Mouse (Mus musculus): ENCODE measurements at regions not wholly inside any gene's neighbourhood (a gene's known extent, or its start where the extent isn't known, plus 50 kb on each side); places are given as distances from the start of the nearest gene placed in this dataset.

DNA sequence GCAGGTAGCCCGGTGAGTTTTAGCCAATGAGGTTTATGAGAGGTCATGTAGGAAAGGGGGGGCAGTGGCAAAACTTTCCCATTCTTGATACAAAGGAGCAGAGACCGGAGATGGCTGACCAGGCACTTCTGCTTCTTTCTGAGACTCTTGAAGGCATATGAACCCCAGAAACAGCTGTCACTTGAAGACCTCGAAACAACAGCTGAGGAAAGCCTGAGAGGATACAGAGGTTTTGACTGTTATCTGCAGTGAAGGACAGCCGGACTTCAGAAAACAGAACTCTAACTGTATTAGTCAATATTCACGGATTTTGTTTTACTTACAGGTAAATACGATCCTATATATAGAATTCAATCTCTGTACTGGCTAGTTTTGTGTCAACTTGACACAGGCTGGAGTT lies 50.0 kb upstream of the Tiparp start:
- DNase-seq: no peak

DNA sequence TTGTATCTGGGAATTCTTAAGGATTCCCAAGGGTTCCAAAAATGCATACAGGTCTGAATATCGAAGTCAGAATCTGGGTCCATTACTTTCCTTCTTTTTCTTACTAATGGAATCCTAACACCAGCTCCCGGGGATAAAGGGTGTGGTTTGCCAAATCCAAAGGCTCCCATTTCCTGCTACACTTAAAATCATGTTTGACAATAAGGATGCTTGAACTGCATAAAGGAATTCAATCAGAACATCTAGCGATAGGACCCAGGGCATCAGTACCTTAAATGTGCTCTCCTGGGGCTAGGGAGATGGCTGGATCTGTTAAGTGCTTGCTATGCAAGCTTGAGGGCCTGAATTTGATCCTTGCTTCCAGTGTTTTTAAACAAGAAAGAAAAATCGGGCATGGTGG lies 51.1 kb upstream of the Tiparp start:
- DNase-seq: no peak

DNA sequence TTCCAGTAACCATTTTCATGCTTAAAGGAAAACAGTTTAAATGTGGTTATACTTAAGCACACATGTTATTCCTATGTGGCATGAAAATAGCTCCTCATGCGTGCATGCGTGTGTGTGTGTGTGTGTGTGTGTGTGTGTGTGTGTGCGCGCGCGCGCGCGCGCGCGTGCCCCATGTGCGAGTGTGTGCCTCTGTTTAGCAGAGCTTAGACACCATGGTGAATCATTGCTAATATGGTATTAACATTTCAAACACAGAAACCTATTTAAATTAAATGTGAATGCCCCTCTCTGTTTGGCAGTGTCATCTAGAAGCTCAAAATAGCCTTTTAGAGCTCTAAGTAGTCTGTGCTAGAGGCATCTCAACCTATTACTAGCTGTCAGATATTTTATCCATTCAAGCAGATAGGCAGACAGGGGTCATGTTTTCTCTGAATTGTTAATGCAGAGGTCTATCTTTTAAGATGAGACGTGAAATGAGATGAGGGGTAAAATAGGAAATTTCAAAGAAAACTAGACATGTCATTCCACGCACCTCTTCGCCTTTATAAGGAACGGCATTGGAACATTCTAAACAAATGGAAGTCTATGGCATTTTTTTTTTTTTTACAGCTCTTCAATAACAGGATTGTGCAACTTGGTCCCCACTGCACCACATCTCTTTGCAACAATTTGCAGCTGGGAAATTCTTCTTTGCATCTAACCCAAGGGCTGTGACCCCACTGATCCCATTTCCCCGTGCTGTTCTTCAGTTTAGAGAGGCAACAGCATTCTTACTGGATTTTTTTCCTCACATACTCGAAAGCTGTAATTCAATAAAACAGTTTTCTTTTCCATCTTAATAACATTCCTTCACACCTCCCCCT lies 51.9 kb upstream of the Tiparp start:
- DNase-seq: no peak

DNA sequence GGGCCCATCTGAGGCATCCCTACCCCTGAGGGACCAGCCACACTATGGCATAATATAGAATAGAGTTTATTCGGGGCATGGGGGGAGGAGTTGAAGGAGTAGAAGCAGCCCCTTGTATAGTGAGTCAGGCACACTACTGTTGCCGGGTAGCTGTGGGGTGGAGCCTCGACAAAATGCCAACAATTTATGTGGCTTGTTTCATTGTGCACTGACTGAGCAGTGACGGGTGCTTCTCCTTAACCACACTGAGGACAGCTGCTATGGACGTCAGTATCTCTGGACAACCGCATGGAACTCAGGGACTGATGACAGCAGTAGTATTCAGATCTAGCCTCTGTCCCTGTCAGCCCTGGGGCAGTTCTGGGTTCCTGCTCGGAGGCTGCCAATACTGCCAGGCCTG lies 53.6 kb upstream of the Tiparp start:
- DNase-seq: no peak

- DNase-seq: no peak
These were observed 56.4 kb upstream of the Tiparp start for GRCm38 (mm10) chr3:65471796-65472195.

- peak; percentile 38 for DNase-seq
These were observed 59.0 kb upstream of the Tiparp start for GRCm38 (mm10) chr3:65469207-65469606.

GRCm38 (mm10) chr3:65464769-65465168 lies 63.4 kb upstream of the Tiparp start:
- DNase-seq: no peak

- no peak for DNase-seq
These were observed 67.3 kb upstream of the Tiparp start for GRCm38 (mm10) chr3:65460936-65461335.

DNA sequence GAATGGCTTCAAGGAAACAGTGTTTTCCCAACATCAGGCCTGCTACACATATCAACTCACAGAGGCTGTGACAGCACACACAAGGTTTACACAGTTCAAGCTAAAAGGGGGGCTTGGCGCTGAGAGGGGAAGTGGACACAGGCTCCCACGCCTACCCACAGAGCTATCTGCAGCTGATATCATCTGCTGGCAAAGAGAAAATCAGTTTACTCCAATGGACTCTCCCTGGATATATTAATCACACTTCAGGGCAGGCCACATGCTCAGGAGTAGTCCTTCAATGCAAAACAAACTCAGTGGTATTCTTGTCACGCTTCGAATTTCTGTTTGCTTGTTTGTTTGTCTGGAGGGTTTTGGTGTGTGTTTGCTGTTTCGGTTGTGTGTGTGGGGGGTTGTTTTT lies 67.3 kb upstream of the Ssr3 start:
- DNase-seq: no peak

GRCm38 (mm10) chr3:65457931-65458330 lies 65.5 kb upstream of the Ssr3 start:
- no peak for DNase-seq

GRCm38 (mm10) chr3:65455597-65456284 lies 63.3 kb upstream of the Ssr3 start:
- peak; percentile 86 for DNase-seq

- DNase-seq: no peak
These were observed 61.9 kb upstream of the Ssr3 start for GRCm38 (mm10) chr3:65454301-65454700.

GRCm38 (mm10) chr3:65449176-65449575 lies 56.8 kb upstream of the Ssr3 start:
- DNase-seq: no peak

GRCm38 (mm10) chr3:65443701-65444100 lies 51.3 kb upstream of the Ssr3 start:
- DNase-seq: no peak

DNA sequence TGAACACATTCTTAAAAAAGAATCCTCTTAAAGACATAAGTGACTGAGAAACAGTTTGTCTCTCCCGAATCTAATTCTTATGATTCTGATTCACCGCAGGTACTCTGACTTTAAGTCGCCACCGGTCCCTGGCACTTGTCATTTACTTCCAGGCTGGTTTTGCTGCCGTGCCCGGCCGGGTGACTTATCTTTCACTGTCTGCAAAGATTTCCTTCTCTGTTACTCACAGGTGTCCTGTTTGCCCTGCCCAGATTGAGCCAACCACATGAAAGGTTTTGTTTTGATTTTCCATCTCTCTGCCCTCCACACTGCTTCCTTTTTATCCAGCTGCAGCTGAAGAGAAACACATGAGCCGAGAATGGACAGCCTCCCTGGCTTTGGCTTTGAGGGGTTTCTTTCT lies 50.5 kb upstream of the Ssr3 start:
- no peak for DNase-seq

GRCm38 (mm10) chr3:65442269-65442668 lies 49.8 kb upstream of the Ssr3 start:
- peak; percentile 54 for DNase-seq

Measured in kidney, adult 9 months (tissue).